Mouse (Mus musculus) intestine, postnatal 0 days (tissue): ENCODE measurements around the gene Hadh. TPM values are rescaled to one million over a fixed set of nuclear protein-coding genes. Genes with fewer than 3 reads are reported as not detected.

Experiments used
- ATAC-seq: fragments of 200-750 bp; cut with Nextera tagmentation; 2 replicates; pipeline ENCODE4 v1.8.0; 2017; ENCODE audit warnings: mild to moderate bottlenecking, moderate TSS enrichment, moderate library complexity
- H3K27ac ChIP-seq: fragments of 300-500 bp; sonication (generic); 2 replicates; pipeline ENCODE4 v1.5.1; 2014; ENCODE audit warnings: mild to moderate bottlenecking, low read depth, low read length, moderate library complexity
- H3K27me3 ChIP-seq: fragments of 300-500 bp; sonication (generic); replicated peaks from 2 replicates; pipeline ENCODE4 v1.6.1; 2014; ENCODE audit warnings: low read length, mixed read lengths; ENCODE audit not compliant: control insufficient read depth, insufficient read depth
- H3K36me3 ChIP-seq: fragments of 300-500 bp; sonication (generic); 2 replicates; pipeline ENCODE4 v1.6.1; 2014; ENCODE audit warnings: mild to moderate bottlenecking, moderate library complexity; ENCODE audit not compliant: control insufficient read depth, insufficient read depth
- H3K4me1 ChIP-seq: fragments of 300-500 bp; sonication (generic); replicated peaks from 2 replicates; pipeline ENCODE4 v1.6.1; 2014; ENCODE audit warnings: antibody characterized with exemption, low read length, mixed read lengths; ENCODE audit not compliant: control insufficient read depth, insufficient read depth
- H3K4me2 ChIP-seq: fragments of 300-500 bp; sonication (generic); replicated peaks from 2 replicates; pipeline ENCODE4 v1.6.1; 2014; ENCODE audit warnings: low read depth, mild to moderate bottlenecking, moderate library complexity
- H3K4me3 ChIP-seq: fragments of 300-500 bp; sonication (generic); 2 replicates; pipeline ENCODE4 v1.5.1; 2014; ENCODE audit warnings: low read depth, low read length
- H3K9ac ChIP-seq: fragments of 300-500 bp; sonication (generic); 2 replicates; pipeline ENCODE4 v1.6.1; 2014; ENCODE audit warnings: mild to moderate bottlenecking, low read depth, low read length
- H3K9me3 ChIP-seq: fragments of 300-500 bp; sonication (generic); 2 replicates; pipeline ENCODE4 v1.6.1; 2016; ENCODE audit warnings: mixed run types; ENCODE audit not compliant: control insufficient read depth
- CTCF ChIP-seq: sonication (generic); IDR thresholded peaks from 2 replicates; pipeline ENCODE4 v1.5.1; 2016; ENCODE audit warnings: low read depth, mild to moderate bottlenecking, control low read depth, antibody characterized with exemption, moderate library complexity
- WGBS: fragments of 180-500 bp; shearing (Covaris S2); extraction: QIAGEN DNeasy Blood & Tissue Kit; methylation state at CpG from one replicate; pipeline ENCODE4 v1.1.7; 2014; 5-methylcytosine and 5-hydroxymethylcytosine counted together
- polyA plus RNA-seq: library from polyadenylated mRNA; unstranded; fragments of >200 nt; fragmentation: Nextera tagmentation; extraction: Ambion mirVana; gene quantifications from 2 replicates; pipeline ENCODE4 v1.2.1, GENCODE M21; 2015

Gene Hadh
- polyA plus RNA-seq, 1 experiment from 2014 or later: 581 TPM

DNA sequence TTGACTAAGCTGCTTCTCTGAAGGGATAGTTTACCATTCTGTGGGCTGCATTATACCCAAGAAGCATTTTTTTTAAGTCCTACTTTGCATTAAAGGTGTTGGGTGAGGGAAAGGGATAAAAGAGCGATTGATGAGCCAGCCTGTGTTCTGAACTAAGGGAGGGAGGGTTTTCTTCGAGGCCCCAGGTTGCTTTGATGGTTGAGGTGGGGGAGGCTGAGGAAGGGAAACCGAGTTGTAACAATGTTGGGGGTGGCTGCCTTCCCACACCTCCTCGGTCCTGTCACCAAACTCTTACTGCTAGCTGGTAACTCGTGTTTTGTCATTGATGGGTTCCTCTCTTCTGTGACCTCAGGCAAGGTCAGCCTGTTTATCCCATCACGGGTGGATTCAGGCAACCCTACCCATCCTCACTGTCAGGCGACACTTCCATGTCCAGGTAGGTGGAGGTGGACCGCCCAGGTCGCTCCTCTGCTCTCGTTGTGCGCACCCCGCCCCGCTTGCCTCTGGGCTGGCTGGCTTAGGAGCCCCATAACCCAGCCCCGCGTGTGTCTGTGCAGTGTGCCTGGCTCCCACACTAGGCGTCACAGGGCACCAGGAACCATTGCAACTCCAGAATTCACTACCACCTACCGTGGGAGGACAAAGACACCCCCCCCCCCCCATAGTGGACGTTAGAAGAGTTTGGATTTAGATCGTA is 81.1 kb downstream of the Hadh start:
- Histone ChIP-seq H3K4me3 (no peak overlapping the region), H3K9ac (no peak overlapping the region), H3K27ac (no peak overlapping the region), H3K4me2 (no peak overlapping the region), H3K4me1 (no peaks in the 10 kb centered on the region), H3K36me3 (no peaks in the 10 kb centered on the region), H3K9me3 (no peaks in the 10 kb centered on the region), H3K27me3 (no peaks in the 10 kb centered on the region)
- no peak for TF ChIP-seq CTCF
- ATAC-seq: no peak
- 85% methylated on average over 19 of the region's 19 CpGs for WGBS

DNA sequence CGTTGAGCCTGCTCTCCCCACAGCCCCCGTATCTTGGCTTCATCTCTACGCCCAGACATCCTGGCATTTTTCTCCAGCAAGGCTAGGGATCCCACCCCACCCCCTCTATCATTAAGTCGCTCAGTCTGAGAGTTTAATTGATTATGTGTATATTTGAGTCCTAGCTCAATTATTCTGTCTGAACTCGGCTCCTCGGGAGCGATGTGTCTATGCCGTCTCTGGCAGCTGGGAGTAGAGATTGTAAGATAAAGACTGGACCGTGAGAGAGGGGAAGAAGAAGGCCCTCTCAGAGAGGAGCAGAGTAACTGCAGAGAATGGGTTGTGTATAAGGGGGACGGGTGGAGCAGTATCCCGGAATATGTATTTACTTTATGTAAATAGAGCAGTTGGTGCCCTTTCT is 81.7 kb downstream of the Hadh start:
- Histone ChIP-seq H3K27me3 (no peaks in the 10 kb centered on the region), H3K4me3 (no peak overlapping the region), H3K36me3 (no peaks in the 10 kb centered on the region), H3K4me2 (peak overlapping the region; percentile 22; the same call in 1 of the 2 replicates), H3K9ac (no peak overlapping the region), H3K9me3 (no peaks in the 10 kb centered on the region), H3K4me1 (no peaks in the 10 kb centered on the region), H3K27ac (no peak overlapping the region)
- WGBS: 35% methylated on average over 11 of the region's 11 CpGs
- no peak for ATAC-seq
- no peak for TF ChIP-seq CTCF

DNA sequence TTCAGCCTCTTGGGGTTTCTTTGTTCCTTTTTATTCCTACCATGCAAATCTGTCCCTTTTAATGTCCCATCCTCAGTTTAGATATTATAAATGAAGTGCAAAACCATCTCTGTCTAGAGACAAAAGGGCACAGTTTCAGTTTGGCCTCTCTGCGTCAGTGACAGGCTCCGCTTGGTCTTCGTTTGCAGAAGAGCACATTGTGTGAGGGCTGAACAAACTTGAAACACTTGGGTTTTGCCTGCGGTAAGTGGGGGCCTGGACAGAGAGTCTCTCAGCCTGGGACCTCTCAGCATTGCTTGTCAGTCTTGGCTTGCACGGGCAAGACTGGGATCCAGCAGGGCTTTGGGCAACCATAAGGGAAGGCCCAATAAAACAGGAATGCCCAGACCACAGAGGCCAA is 85.7 kb downstream of the Hadh start:
- Histone ChIP-seq H3K27me3 (no peaks in the 10 kb centered on the region), H3K27ac (no peak overlapping the region), H3K4me1 (no peaks in the 10 kb centered on the region), H3K4me2 (no peak overlapping the region), H3K9ac (no peak overlapping the region), H3K9me3 (no peaks in the 10 kb centered on the region), H3K4me3 (no peak overlapping the region), H3K36me3 (no peaks in the 10 kb centered on the region)
- 66% methylated on average over 5 of the region's 5 CpGs for WGBS
- ATAC-seq: no peak
- TF ChIP-seq CTCF: no peak

Other genes with a start within 250 kb of the Hadh start
- 0.25 and 0.27 TPM in 2 replicates for gene Lef1, start 161.6 kb downstream of the Hadh start, polyA plus RNA-seq
- 17.1 and 24.2 TPM in 2 replicates for gene Cyp2u1, start 31.1 kb upstream of the Hadh start, polyA plus RNA-seq
- 37.9 and 39.1 TPM in 2 replicates for gene Sgms2, start 219.3 kb upstream of the Hadh start, polyA plus RNA-seq